Mouse (Mus musculus): ENCODE results near the gene Rnf4. TPM values are rescaled to one million over a fixed set of nuclear protein-coding genes. Genes with fewer than 3 reads are reported as not detected.

Rnf4 gene
- 166 and 167 TPM in 2 replicates for polyA plus RNA-seq (2011; ENCODE audit: insufficient read length, low read depth, missing spikeins)

DNA sequence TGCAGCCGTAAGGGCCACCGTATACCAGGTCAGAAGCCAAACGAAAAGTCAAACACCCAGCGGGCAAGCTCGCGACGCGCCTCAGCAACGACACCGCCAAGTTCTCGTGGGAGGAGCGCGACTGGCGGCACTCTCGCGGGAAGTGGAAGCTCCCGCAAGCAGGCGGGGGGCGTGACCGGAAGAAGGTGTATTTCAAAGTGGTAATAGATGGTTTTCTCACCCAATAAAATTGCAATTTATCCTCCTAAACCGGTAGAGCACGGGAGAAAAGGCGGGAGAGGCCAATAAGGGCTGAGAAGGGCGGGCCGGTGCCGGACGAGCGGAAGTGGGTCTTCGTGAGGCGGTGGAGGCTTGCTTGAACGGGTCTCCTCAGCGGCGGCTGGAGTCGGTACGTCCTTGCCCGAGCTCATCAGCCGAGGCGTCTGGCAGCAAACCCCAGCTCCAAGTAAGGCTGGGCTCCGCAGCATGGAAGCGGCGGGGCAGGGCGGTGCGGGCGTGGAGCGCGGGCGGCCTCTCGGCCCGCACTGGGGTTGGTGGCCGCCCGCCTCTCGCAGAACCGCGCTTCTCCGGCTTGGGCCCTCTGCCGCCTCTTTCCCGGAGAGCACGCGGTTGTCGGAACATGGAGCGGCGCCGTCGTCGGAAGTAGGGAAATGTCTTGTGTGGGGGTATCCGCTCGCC, at the start of gene Rnf4:
Rnf4 (plus strand) TSS at position 193 of the 678 bp plus-strand sequence.
- TF ChIP-seq CTCF (IDR thresholded peaks at IDR 0.05; ENCODE audit: borderline replicate concordance, insufficient read depth, low read length): no peak
- peak; percentile 98 for TF ChIP-seq POLR2A (IDR thresholded peaks at IDR 0.05; ENCODE audit: low read depth, low read length)

GRCm38 (mm10) chr5:34286516-34286915, 49.6 kb upstream of the Rnf4 start:
- H3K4me3 ChIP-seq (ENCODE audit: insufficient read depth, low read length): no peak overlapping the region
- H3K4me1 ChIP-seq (ENCODE audit: control insufficient read depth, insufficient read depth, low read length): no peaks in the 10 kb centered on the region
- no peak overlapping the region for H3K27ac ChIP-seq (ENCODE audit: insufficient read depth, low read length)
- TF ChIP-seq CTCF (IDR thresholded peaks at IDR 0.05; ENCODE audit: borderline replicate concordance, insufficient read depth, low read length) (no peak), POLR2A (IDR thresholded peaks at IDR 0.05; ENCODE audit: low read depth, low read length) (no peak)

More for the DNA sequence above, at the start of gene Rnf4:
- no peaks in the 10 kb centered on the region; the same call in 1 of the 2 replicates for H3K4me1 ChIP-seq (ENCODE audit: control insufficient read depth, insufficient read depth, low read length)
- peak within 1 kb of the TSS; percentile 92 for H3K4me3 ChIP-seq (ENCODE audit: insufficient read depth, low read length)
- peak within 1 kb of the TSS; percentile 90 for H3K27ac ChIP-seq (ENCODE audit: insufficient read depth, low read length)

- no peaks in the 10 kb centered on the region for H3K4me1 ChIP-seq (ENCODE audit: control insufficient read depth, insufficient read depth, low read length)
- peak overlapping the region; percentile 38 for H3K4me3 ChIP-seq (ENCODE audit: insufficient read depth, low read length)
- no peak overlapping the region for H3K27ac ChIP-seq (ENCODE audit: insufficient read depth, low read length)
- TF ChIP-seq POLR2A (IDR thresholded peaks at IDR 0.05; ENCODE audit: low read depth, low read length) (no peak), CTCF (IDR thresholded peaks at IDR 0.05; ENCODE audit: borderline replicate concordance, insufficient read depth, low read length) (no peak)
Measured at GRCm38 (mm10) chr5:34287001-34287837, 48.9 kb upstream of the Rnf4 start.

DNA sequence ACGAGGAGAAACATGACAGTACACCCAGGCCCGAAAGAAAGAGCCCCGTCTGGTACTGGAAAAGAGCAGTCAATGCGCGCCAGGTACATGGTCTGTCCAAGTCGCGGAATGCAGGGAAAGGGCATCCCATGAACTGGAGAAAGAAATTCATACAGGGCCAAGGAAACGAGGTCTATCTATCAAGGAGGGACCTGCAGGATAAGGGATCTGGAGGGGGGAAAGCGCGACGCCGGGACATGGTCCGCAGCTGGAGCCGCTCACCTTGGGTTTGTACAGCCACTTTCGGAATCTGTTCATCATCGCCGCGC, 48.3 kb upstream of the Rnf4 start:
- TF ChIP-seq CTCF (IDR thresholded peaks at IDR 0.05; ENCODE audit: borderline replicate concordance, insufficient read depth, low read length) (no peak), POLR2A (IDR thresholded peaks at IDR 0.05; ENCODE audit: low read depth, low read length) (no peak)
- Histone ChIP-seq H3K27ac (ENCODE audit: insufficient read depth, low read length) (no peak overlapping the region), H3K4me1 (ENCODE audit: control insufficient read depth, insufficient read depth, low read length) (no peaks in the 10 kb centered on the region), H3K4me3 (ENCODE audit: insufficient read depth, low read length) (peak overlapping the region; percentile 38)

- Histone ChIP-seq H3K4me3 (ENCODE audit: insufficient read depth, low read length) (peak within 1 kb of the TSS; percentile 38), H3K4me1 (ENCODE audit: control insufficient read depth, insufficient read depth, low read length) (no peaks in the 10 kb centered on the region), H3K27ac (ENCODE audit: insufficient read depth, low read length) (no peak within 1 kb of the TSS)
- TF ChIP-seq CTCF (IDR thresholded peaks at IDR 0.05; ENCODE audit: borderline replicate concordance, insufficient read depth, low read length): no peak
- no peak for TF ChIP-seq POLR2A (IDR thresholded peaks at IDR 0.05; ENCODE audit: low read depth, low read length)
Measured at GRCm38 (mm10) chr5:34288154-34288716, 47.9 kb upstream of the Rnf4 start, which contains the start of the genes Zfyve28 and Cfap99. Gene Zfyve28 (minus strand): TSS chr5:34288449. Gene Cfap99 (plus strand): TSS chr5:34288600.

DNA sequence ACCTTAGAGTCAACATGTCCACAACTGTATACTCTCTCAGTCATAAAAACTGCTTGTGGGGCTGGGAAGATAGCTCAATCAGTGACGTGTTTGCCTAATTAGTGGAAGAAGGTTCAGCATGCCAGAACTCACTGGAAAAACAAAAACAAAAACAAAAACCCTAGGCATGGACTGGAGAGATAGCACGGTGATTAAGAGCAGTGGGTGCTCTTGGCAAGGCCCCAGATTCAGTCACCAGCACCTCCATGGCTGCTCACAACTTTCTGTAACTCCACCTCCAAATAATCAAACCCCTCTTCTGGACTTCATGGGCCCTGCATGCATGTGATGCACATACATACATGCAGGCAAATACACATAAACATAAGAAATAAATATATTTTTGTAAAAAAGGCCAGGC, 46.8 kb upstream of the Rnf4 start:
- Histone ChIP-seq H3K27ac (ENCODE audit: insufficient read depth, low read length) (no peak overlapping the region), H3K4me1 (ENCODE audit: control insufficient read depth, insufficient read depth, low read length) (no peaks in the 10 kb centered on the region), H3K4me3 (ENCODE audit: insufficient read depth, low read length) (no peak overlapping the region)
- no peak for TF ChIP-seq CTCF (IDR thresholded peaks at IDR 0.05; ENCODE audit: borderline replicate concordance, insufficient read depth, low read length)
- no peak for TF ChIP-seq POLR2A (IDR thresholded peaks at IDR 0.05; ENCODE audit: low read depth, low read length)

- 0 out of 2 replicates have a peak, but pooled peaks cover 5% of the 10 kb centered on the region for H3K4me1 ChIP-seq (ENCODE audit: control insufficient read depth, insufficient read depth, low read length)
- no peak overlapping the region for H3K27ac ChIP-seq (ENCODE audit: insufficient read depth, low read length)
- TF ChIP-seq POLR2A (IDR thresholded peaks at IDR 0.05; ENCODE audit: low read depth, low read length) (no peak), CTCF (IDR thresholded peaks at IDR 0.05; ENCODE audit: borderline replicate concordance, insufficient read depth, low read length) (no peak)
- no peak overlapping the region for H3K4me3 ChIP-seq (ENCODE audit: insufficient read depth, low read length)
Measured at GRCm38 (mm10) chr5:34293363-34293762, 42.7 kb upstream of the Rnf4 start.

GRCm38 (mm10) chr5:34294696-34295095, 41.4 kb upstream of the Rnf4 start:
- no peak for TF ChIP-seq CTCF (IDR thresholded peaks at IDR 0.05; ENCODE audit: borderline replicate concordance, insufficient read depth, low read length)
- no peak for TF ChIP-seq POLR2A (IDR thresholded peaks at IDR 0.05; ENCODE audit: low read depth, low read length)
- Histone ChIP-seq H3K27ac (ENCODE audit: insufficient read depth, low read length) (peak overlapping the region; percentile 34; the same call in 1 of the 2 replicates), H3K4me3 (ENCODE audit: insufficient read depth, low read length) (no peak overlapping the region), H3K4me1 (ENCODE audit: control insufficient read depth, insufficient read depth, low read length) (0 out of 2 replicates have a peak, but pooled peaks cover 5% of the 10 kb centered on the region)

- H3K27ac ChIP-seq (ENCODE audit: insufficient read depth, low read length): peak overlapping the region; percentile 34; the same call in 1 of the 2 replicates
- TF ChIP-seq CTCF (IDR thresholded peaks at IDR 0.05; ENCODE audit: borderline replicate concordance, insufficient read depth, low read length) (no peak), POLR2A (IDR thresholded peaks at IDR 0.05; ENCODE audit: low read depth, low read length) (no peak)
- 0 out of 2 replicates have a peak, but pooled peaks cover 5% of the 10 kb centered on the region for H3K4me1 ChIP-seq (ENCODE audit: control insufficient read depth, insufficient read depth, low read length)
- no peak overlapping the region for H3K4me3 ChIP-seq (ENCODE audit: insufficient read depth, low read length)
Measured at GRCm38 (mm10) chr5:34295141-34295540, 40.9 kb upstream of the Rnf4 start.
